Mouse (Mus musculus) testis, adult 2 months (tissue): ENCODE measurements around the gene Ranbp9.

Experiments
- CTCF ChIP-seq: fragments of 200-500 bp; IDR thresholded peaks from 2 replicates; pipeline ENCODE4 v1.5.1; 2012; ENCODE audit warnings: low read depth, mild to moderate bottlenecking, inconsistent platforms, low read length, moderate library complexity; ENCODE audit not compliant: control insufficient read depth, insufficient read depth, insufficient replicate concordance
- POLR2A ChIP-seq: fragments of 200-500 bp; IDR thresholded peaks from 2 replicates; pipeline ENCODE4 v1.6.1; 2012; ENCODE audit warnings: low read depth, mild to moderate bottlenecking, inconsistent platforms, low read length, moderate library complexity; ENCODE audit not compliant: control insufficient read depth

DNA sequence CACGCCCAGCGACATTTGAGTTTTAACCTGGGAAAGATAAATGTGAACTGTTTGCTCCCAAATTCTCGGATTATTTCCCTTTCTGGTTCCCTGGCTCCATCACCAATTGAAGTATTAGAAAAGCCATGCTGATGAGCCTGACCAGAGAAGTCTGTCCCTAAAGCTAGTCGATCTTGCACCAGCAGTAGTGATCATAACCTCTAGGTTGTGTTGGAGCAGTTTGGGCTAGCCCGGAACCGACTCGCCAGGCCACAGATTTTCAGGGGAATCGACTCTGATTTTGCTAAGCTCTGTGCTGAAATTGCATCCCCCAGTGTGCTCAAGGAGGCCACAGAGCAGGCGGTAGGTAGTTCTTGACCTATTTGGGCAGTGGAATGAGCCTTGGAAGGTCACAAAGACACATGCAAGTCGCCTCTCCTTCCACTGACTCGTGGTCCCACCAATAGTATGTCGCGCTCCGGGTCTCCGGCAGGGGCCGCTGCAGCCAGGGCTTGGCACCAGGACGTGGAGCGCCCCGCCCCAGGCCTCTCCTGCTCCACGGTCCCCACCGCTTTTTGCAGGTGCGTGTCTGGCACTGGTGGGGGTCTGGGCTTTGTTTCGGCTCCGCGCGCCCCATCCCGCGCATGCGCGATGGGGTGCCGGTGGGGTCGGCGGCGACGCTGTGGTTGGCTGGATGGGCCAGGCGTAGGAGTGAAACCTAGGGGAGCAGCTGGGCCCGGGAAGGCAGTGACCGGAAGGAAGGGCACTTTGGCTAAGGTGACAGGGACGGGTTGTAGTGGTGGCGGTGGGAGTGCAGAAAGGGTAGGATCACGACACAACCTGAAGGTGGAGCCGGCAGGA, 115.9 kb downstream of the Ranbp9 start, which contains the start of gene Sirt5:
- no peak for TF ChIP-seq POLR2A
- peak; percentile 68; the same call in 1 of the 2 replicates for TF ChIP-seq CTCF
